Mouse (Mus musculus) E14TG2a.4 (cell line): Measurements from ENCODE around the gene Abraxas2.

Experiments
- CTCF ChIP-seq: conservative IDR thresholded peaks from 2 replicates; pipeline ENCODE4 v1.5.1; 2014; ENCODE audit warnings: low read length
- NANOG ChIP-seq: IDR thresholded peaks from 2 replicates; pipeline ENCODE4 v1.6.1; 2014; ENCODE audit warnings: borderline replicate concordance, low read length, mixed read lengths

DNA sequence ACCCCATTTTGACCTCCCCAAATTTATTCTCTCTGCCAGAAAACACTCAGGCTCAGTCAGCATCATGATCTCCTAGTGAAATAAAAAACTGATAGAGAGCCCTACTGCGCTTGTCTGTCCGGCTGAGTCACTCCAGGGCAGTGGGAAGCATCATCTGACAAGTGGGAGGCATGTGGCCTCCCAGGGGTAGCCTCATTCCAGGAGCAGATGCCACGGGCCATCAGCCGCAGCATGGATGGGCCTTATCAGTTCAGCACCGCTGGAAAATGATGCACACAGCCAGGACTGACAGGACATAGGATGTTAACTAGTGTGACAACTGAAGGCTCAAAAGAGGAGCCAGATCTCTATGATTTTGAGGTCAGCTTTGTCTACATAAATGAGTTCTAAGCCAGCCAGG is 17.7 kb upstream of the Abraxas2 start:
- no peak for TF ChIP-seq NANOG
- no peak for TF ChIP-seq CTCF
